Mouse (Mus musculus) kidney, adult 2 months (tissue): ENCODE measurements around the gene Chd3.

Experiments used
- CTCF ChIP-seq: fragments of 200-500 bp; conservative IDR thresholded peaks from 2 replicates; pipeline ENCODE4 v1.5.1; 2011; ENCODE audit warnings: low read depth, mild to moderate bottlenecking, control low read depth, low read length, moderate library complexity, mixed read lengths; ENCODE audit not compliant: insufficient read depth, insufficient read length
- POLR2A ChIP-seq: fragments of 200-500 bp; IDR thresholded peaks from one replicate; pipeline ENCODE4 v1.6.1; 2011; ENCODE audit warnings: low read depth, low read length, control low read depth

GRCm38 (mm10) chr11:69395634-69396373, 26.6 kb upstream of the Chd3 start:
- TF ChIP-seq POLR2A: peak; percentile 62
- TF ChIP-seq CTCF: no peak
